Mouse (Mus musculus) spleen, postnatal 4 days (tissue): Measurements from ENCODE around the gene Nrtn.

ENCODE experiments used
- DNase-seq, 2 experiments: peaks; one replicate each; pipeline ENCODE4 v3.0.0; 2022; ENCODE audit warnings: low spot score in 2 of 2

Nrtn gene

DNA sequence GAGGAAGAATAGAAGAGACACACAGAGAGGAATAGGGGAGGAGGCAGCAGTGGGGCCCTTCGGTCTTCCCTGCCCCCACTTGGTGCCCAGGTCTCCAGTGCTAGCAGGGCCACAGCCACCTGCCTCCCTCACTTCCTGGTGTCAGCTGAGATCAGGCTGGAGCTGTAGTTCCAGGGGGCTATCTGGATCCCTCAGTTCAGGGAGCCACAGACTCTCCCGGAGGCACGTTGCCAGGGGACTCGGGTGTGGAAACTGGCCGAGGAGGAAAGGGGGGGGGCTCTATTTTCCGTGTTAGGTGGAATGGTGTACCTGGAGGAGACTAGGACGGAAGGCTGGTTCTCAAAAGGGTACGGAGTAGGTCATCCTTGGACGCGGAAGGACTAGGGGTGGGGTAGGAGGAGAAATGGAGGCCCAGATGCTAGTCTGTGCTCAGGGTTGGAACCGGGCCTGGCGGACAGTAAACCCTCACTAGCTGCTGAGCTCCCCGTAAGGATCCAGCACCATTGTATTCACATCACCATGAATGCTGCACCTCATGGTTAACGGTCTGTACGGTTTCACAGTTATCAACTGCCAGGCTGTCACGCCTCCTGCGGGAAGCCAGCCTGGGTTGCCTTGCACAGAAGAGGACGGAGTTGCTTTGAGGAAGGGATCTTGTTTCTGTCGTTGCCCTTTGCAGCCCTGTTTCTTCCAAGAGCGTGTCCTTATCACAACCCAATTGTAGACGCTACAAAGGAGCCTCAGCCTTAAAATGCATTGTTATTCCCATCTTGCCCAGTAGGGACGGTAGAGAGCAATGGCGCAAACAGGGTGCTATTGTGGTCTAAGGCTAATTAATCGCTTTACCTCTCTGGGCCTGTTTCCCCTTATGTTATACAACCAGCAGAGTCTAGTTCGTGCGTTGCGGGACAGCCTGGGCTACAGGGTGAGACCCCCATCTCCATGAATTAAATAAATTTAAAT lies 5.7 kb upstream of the Nrtn start:
- peak; percentile 80 to 88 for DNase-seq

DNA sequence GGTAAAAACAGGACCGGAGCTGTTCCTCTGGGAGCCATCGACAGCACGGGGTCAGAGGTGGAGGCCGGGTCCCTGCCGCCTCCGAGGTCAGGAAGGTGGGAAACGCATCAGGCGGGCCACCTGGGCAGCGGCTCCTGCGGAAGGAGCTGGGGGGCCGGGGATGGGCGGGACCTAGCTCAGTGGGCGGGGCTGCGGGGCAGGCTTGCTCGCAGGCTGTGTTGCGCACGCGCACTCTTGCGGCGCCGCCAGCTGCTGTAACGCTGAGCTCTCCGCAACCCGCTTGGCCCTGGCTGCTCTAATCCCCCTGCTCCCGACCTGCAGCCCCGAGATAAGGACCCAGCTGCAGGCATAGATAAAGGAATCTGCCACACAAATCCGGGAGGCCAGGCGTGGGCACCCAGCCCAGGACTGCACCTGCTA lies 4.7 kb upstream of the Nrtn start:
- DNase-seq = peak; percentile 92 to 97

DNA sequence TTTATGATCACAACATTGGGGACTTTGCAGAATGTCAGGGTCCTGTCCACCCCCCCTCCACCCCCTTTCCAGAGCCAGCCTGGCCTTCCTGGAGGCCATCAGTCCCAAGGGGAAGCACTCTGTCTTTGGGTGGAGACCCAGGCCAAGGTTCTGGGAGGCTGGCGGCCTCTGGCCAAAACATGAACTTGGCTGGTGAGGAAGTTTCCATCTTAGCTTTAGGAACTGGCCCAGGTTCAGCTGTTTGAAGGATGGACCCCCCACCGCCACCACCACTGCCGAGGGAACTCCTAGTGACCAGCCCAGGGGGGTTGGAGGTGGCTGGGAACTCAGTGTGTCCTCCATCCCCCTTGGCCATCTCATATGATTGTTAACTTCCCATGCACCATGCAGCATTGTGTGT lies 3.7 kb upstream of the Nrtn start:
- DNase-seq = no peak

DNA sequence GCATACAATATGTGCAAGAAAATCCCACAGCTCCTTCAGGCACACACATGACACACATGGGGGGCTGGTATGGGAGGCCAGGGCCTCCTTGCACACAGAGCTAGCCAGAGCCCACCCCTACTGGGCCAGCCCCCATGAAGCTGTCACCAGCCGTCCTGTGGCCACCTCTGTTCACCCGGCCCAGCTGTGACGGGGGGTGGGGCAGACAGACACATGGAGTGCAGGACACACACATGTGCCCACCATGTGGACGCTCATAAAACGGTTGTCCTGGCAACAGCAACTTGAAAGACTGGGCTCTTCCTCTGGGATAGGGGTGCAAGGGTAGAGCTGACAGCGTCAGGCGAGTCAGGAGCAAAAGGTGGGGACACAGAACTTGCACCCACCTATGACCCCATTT lies 1.9 kb upstream of the Nrtn start:
- no peak for DNase-seq

DNA sequence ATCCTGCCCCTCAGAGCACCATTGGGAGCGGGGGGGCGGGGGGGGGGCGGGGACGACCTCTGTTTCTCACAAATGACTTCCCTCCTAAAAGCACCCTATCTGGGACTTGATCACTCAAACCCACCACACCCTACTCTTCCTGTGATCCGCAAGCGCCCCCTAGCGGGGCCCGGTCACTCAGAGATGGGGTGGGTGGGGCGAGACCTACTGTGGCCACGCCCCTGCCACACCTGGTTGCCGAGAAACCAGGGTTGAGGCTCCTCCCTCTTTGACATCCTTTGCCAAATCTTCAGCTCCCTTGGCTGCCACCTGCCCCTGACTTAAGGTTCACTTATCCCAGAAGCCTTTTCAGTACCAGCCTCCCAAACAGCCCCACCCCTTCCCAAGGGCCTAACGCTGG lies 802 bp upstream of the Nrtn start:
- peak; percentile 85 to 93 for DNase-seq

DNA sequence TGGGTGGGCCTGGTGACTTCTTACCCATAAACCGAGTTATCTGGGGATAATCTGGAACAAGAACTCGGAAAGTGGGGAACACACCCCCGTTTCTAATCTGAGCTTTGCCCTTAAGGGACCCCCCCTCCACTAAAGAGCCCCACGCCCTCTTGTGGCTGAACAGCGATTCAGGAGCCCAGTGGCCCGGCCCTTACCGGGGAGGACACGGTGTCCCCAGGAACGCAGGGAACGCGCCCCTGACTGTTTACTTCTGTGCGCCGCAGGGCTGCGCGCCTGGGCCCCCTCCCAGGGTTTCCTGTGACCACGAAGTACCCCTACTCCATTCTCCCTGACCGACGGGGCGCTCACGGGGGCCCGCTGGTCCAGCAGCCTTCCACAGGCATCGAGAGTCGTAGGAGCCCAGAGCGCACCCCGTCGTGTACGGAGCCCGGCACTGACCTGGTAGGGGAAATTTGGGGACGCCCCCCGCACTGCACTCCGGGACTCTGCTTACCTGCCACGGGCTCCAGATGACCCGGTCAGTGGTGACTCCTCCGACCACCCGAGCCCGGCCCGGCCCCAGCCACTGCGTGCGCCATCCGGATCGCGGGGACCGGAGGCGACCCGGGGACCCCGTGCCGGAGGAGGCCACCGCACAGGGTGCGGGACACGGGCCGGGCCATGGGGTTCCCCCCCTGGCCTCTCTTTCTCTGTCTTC lies 479 bp downstream of the Nrtn start:
- DNase-seq = peak in 1 of 2 experiments; percentile 72

DNA sequence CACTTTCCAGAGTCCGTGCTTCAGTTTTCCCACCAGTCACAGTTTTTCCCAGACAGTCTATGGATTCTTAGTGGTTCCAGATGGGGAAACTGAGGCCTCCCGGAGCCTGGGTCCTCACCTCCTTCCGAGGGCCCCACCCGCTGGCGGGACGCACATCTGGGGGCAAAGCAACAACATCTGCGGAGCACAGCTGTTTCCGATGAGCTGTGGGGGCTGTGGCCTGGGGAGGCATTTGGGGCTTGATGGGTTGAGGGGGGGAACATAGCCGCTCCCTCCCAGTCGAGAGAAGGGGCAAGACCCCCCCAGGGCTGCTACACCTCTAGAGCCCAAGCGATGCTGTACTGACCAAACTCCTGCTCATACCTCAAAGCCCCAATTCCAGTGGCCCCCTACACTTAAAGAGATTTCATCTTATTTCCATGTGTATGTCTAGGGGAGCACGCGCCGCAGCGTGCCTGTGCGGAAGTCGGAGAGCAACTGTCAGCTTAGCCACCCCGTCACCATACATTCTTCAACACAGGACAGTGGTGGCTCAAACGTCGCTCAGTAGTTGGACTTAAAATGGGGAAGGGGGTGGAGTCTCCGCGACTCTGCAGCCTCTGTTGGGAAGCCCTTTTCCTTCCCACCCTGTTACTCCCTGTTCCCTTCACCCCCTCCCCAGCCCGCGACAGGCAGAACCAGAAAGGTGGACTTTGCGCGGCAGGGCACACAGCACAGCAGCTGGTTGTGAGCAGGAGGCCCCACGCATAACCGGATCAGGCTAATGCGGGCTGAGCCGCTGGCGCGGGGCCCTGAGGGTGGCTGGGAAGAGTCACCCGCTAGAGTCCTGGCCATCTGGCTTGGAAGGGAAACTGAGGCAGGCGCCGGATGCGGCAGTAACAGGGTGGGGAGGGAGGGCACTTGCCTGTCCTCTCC lies 2.8 kb downstream of the Nrtn start:
- no peak for DNase-seq

DNA sequence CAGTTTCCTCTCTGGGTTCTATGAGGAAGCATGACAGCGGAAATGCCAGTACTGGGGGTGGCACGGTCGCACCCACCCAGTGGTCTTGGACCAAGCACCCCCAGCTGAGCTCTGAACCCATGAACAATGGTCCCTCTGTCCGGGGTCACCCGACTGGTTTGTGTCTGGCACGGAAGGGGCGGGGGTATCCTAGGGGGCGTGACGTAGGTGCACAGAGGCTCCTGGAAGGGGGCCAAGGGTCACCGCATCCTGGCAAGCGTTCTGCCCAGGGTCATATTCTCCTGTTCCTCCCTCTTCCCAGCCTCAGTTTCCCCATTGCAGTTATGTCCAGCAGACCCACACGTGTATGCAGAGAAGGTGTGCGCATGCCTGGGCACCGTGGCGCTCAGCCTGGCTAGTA lies 3.9 kb downstream of the Nrtn start:
- DNase-seq = no peak

DNA sequence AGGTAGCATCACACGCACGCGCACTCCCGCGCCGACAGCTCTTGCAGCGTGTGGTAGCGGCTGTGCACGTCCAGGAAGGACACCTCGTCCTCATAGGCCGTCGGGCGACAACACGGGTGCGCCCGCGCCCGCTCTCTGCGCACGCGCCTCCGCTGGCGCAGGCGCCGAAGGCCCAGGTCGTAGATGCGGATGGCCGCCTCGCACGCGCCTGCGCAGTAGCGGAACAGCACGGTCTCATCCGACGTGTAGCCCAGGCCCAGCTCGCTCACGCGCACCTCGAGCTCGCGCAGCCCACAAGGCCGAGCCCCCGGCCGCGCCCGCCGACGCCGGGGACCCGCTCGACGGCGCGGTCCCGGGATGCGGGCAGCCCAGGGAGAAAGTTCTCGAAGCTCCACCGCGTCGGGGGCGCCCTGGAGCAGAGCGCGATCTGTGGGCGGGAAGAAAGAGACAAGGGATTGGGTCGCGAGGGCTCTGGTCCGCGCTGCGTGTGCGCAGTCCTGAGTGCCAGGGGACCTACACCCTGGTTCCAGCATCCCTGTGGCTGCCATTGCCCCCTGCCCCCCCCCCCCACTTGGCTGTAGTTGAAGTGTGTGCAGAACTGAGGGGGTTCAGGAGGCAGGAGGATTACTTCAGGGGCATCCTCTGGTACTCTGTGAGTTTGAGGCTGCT lies 5.8 kb downstream of the Nrtn start:
- DNase-seq = no peak

DNA sequence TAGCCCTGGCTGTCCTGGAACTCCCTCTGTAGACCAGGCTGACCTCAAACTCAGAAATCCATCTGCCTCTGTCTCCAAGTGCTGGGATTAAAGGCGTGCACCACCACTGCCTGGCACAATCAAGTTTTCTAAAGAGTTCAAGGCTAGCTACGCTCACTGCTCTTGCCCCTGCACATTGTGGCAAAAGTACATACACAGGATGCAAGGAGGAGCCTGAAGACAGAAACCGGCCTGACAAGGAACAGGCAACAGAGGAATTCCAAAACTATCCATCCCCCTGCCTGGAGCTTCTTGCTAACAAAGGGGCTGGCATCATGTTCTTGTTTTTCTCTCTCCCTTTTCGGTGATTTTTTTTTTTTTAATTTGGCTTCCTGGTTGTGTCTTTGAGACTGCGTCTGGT lies 13.2 kb downstream of the Nrtn start:
- DNase-seq = no peak

DNA sequence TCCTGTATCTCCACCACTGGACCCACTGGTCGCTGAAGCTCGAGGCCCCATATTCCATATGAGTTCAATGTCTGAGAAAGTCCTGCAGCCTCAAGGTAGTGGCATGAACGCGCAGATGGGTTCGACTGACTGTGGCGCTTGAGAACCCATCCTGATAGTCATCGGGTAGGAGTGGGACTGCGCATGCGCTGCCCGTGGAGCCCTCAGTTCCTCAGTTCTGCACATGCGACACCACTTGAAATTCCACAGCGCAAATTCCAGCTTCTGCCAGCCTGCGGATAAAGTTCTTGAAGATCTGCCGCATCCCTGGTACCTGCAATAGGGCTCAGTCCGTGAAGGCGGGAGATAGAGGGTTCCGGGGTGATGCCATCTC lies 16.6 kb downstream of the Nrtn start:
- no peak for DNase-seq

DNA sequence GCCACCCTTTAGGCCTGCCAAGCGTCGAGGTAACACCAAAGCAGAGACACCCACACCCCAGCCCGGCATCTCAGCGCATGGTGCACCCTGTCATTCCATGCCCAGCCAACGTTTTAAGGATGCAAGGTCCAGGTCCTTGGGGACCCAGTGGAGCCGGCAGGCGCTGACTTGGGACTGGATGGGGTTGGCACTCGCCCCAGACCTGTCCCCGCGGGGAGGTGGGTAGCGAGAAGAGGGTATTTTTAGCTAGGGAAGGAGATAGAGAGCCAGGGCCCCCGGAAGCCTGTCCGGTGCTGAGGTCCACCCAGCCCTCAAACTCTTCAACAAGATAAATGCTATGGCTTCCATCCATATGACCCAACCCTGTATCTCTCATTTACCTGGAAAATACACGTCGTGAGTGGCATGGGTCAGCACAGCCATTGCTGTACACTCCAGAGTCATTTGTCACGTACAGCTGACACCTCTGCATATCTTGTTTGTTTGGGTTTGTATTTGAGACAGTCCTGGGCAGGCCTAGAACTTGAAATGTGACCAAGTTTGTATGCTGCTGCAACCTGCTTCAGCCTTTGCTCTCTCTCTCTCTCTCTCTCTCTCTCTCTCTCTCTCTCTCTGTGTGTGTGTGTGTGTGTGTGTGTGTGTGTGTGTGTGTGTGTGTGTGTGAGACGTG lies 17.1 kb downstream of the Nrtn start:
- no peak for DNase-seq

DNA sequence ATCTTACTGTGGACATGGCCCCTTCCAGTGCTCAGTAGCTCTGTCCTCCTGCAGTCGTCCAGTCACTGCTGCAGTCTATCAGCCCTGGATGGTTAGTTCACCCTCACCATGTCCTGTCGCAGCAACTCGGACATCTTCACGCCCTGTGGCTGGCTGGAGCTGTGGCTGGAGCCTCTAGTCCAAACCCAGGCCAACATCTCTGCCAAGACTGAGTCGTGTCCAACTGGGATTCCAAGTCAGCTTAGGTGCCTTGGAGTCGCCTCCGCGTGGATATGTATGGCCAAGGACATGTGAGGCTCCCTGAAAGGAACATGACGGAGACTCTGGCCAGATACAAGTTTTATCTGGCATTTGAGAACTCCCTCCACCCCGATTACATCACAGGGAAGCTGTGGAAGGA lies 19.1 kb downstream of the Nrtn start:
- no peak for DNase-seq

DNA sequence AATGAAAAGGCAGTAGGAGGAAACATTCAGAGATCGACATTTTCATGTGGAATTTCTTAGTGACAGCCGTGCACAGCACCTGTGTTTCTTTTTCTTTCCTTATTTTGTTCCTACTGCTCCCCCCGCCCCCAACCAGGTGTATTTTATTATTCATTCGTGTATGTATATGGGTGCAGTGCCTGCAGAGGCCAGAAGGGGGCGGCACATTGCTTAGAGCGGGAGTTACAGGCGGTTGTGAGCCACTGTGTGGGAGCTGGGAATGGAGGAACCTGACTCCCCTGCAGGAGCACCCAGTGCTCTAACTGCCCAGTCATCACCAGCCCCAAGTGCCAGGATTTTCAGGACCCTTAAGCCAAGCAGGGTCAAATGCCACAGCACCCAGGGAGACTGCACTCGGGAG lies 20.8 kb downstream of the Nrtn start:
- no peak for DNase-seq

DNA sequence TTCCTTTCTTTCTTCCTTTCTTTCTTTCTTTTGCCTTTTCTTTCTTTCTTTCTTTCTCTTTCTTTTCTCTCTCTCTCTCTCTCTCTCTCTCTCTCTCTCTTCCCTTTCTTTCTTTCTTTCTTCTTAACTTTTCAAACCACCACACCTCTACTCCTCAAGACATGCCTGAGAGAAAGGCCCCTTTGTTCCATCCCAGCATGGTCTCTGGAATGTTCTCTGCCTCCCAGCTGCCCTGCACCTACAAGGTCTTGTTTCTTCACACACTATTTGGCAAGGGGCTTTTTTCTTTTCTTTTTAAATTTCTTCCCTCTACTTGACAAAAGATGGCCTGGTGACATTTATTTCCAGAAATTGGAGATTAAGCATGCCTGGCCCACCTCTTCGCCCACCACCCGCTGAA lies 27.7 kb downstream of the Nrtn start:
- no peak for DNase-seq

DNA sequence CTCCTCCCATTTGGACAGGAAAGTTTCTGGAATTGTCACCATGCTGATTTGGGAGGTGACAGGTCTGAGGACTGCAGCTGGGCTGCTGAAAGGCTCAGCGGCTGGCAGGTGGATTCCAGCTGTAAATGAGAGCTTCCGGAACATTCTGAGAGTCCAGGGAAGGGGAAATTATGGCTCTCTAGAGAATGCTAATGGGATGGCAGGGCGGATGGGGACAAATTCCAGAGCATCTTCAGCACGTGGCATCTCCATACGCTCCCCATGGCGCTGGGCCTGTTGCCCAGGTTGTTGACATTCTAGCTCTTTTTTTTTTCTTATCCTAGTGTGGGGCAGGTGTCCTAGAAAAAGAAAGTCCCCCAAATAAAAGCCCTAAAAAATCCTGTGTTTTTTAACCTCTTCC lies 28.2 kb downstream of the Nrtn start:
- DNase-seq = no peak

DNA sequence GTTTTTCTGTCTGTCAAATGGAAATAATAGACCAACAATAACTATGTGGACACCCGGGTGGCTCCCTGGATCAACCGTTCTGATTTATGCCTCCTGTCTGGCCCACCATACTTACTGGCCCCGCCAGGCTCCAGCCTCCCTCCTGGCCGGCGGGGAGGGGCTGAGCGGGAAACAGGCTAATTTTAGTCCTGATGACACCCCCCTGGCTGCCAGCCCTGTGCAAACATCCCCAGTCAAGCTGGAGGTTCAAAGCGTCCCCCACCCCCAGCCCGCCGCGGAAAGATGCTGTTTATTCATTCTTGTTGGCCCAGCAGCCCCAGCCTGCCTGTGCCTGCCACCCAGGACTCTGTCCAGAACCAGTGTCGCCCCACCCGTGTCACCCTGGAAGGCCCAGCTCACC lies 29.2 kb downstream of the Nrtn start:
- DNase-seq = no peak

DNA sequence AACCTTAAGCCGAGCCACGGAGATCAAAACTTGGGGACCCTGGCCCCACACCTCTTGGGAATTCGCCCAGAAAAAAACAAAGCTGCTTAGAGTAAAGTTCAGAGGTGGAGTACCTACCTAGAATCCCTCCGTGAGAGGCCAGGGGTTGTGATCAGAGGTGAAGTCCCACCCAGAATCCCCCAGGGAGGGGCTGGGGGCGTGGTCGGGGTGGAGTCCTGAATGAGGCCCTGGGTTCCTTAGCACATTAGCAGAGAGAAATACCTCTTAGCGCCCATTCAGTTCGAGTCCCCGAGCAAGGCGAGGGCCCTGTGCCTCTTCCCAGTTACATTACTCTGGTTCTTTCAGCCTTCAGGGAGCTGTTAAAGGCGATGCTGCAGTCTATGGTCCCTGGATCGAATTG lies 29.7 kb downstream of the Nrtn start:
- DNase-seq = peak in 1 of 2 experiments; percentile 33

DNA sequence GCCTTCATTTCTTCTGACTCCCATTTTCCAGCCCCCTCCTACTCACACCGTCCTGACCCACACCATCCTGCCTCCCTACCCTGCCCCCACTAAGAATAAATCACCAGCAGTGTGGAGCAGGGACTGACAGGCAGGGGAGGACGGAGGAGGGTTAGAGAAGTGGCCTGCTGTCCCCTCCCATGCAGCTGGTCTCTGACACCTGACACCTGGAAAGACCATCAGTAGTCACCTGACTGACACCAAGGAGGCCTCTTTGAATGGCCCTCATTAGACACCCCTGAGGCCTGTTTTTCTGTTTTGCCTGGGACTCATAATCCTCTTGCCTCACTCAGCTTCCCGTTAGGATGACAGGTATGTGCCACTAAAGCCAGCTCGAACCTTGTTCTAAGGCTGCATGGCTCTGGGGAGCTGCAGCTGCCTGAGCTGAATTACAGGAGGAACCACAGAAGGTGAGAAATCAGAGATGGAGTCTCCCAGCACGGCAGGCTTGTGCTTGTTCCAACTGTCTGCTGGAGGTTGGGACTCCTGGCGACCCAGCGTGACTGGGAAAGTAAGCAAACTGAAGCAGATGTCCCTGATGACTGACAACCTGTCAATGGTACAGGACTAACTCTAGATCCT lies 30.2 kb downstream of the Nrtn start:
- DNase-seq = no peak

DNA sequence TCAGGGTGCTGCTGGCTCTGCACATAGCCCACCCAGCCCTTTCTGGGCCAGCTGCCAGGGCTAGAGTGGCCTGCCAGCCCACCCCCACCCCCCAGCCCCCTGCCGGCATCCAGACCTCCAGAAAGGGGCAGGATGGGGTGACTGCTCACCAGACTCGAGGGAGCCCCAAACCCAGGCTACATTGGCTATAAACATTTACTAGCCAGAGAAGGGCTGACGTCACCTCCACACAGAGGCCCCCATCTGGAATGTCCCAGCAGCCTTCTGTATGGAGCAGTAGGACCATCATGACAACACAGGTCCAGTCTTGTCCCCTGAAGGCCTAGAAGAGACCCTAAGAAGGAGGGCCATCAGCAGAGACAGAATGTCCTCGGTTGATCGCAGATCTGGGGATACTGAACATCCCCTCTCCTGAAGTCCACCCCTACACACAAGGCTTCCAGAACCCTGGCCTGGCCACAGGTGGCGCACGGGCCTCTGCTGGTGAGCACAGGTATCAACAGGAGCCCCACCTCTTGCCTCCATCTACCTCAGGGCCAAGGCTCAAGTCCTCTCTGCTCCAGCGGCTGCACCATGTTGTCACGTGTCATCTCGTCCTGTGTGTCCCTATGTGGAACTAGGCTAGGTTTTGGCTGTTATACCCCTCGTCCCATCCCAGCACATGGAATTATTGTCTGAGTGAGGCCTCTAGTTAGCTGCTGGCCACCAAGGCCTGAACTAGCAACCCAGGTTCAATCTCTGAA lies 33.7 kb downstream of the Nrtn start:
- no peak for DNase-seq
